Mouse (Mus musculus) liver, postnatal 0 days (tissue): ENCODE results near the gene Cnnm3. TPM values are rescaled to one million over a fixed set of nuclear protein-coding genes. Genes with fewer than 3 reads are reported as not detected.

ENCODE experiments used
- ATAC-seq: fragments of 200-750 bp; cut with Nextera tagmentation; 2 replicates; pipeline ENCODE4 v1.8.0; 2017; ENCODE audit warnings: mild to moderate bottlenecking, moderate library complexity
- DNase-seq: peaks from one replicate; pipeline ENCODE4 v3.0.0-alpha.2; 2016
- H3K27ac ChIP-seq: fragments of 300-500 bp; sonication (generic); 2 replicates; pipeline ENCODE4 v1.5.1; 2014; ENCODE audit warnings: antibody characterized with exemption, moderate library complexity, mild to moderate bottlenecking, low read depth
- H3K27me3 ChIP-seq: fragments of 300-500 bp; sonication (generic); 2 replicates; pipeline ENCODE4 v1.6.1; 2014; ENCODE audit warnings: low read length, control low read depth, mixed read lengths; ENCODE audit not compliant: insufficient read depth
- H3K36me3 ChIP-seq: fragments of 300-500 bp; sonication (generic); replicated peaks from 2 replicates; pipeline ENCODE4 v1.6.1; 2014; ENCODE audit warnings: mild to moderate bottlenecking, control low read depth, low read length, moderate library complexity, mixed read lengths; ENCODE audit not compliant: insufficient read depth
- H3K4me1 ChIP-seq: fragments of 300-500 bp; sonication (generic); 2 replicates; pipeline ENCODE4 v1.6.1; 2014; ENCODE audit warnings: antibody characterized with exemption, mild to moderate bottlenecking, control low read depth; ENCODE audit not compliant: insufficient read depth
- H3K4me2 ChIP-seq: fragments of 300-500 bp; sonication (generic); 2 replicates; pipeline ENCODE4 v1.6.1; 2014; ENCODE audit warnings: low read depth, mild to moderate bottlenecking, low read length, moderate library complexity, mixed read lengths
- H3K4me3 ChIP-seq: fragments of 300-500 bp; sonication (generic); 2 replicates; pipeline ENCODE4 v1.5.1; 2014; ENCODE audit warnings: low read depth, low read length
- H3K9ac ChIP-seq: fragments of 300-500 bp; sonication (generic); replicated peaks from 2 replicates; pipeline ENCODE4 v1.6.1; 2014; ENCODE audit warnings: mild to moderate bottlenecking, moderate library complexity
- H3K9me3 ChIP-seq: fragments of 300-500 bp; sonication (generic); 2 replicates; pipeline ENCODE4 v1.6.1; 2016; ENCODE audit warnings: mild to moderate bottlenecking, control low read depth, low read length, mixed read lengths
- CTCF ChIP-seq: sonication (generic); IDR thresholded peaks from 2 replicates; pipeline ENCODE4 v1.5.1; 2016; ENCODE audit warnings: antibody characterized with exemption, low read depth
- EP300 ChIP-seq: IDR thresholded peaks from 2 replicates; pipeline ENCODE4 v1.6.1; 2016; ENCODE audit warnings: antibody characterized with exemption, low read depth, mild to moderate bottlenecking
- WGBS: fragments of 180-500 bp; shearing (Covaris S2); extraction: QIAGEN DNeasy Blood & Tissue Kit; methylation state at CpG from one replicate; pipeline ENCODE4 v1.1.7; 2014; ENCODE audit not compliant: insufficient replicate concordance; 5-methylcytosine and 5-hydroxymethylcytosine counted together
- polyA plus RNA-seq: library from polyadenylated mRNA; unstranded; fragments of >200 nt; fragmentation: Nextera tagmentation; extraction: Ambion mirVana; gene quantifications from 2 replicates; pipeline ENCODE4 v1.2.1, GENCODE M21; 2015

The Cnnm3 gene
- polyA plus RNA-seq, 1 experiment from 2014 or later = 0.92 TPM

DNA sequence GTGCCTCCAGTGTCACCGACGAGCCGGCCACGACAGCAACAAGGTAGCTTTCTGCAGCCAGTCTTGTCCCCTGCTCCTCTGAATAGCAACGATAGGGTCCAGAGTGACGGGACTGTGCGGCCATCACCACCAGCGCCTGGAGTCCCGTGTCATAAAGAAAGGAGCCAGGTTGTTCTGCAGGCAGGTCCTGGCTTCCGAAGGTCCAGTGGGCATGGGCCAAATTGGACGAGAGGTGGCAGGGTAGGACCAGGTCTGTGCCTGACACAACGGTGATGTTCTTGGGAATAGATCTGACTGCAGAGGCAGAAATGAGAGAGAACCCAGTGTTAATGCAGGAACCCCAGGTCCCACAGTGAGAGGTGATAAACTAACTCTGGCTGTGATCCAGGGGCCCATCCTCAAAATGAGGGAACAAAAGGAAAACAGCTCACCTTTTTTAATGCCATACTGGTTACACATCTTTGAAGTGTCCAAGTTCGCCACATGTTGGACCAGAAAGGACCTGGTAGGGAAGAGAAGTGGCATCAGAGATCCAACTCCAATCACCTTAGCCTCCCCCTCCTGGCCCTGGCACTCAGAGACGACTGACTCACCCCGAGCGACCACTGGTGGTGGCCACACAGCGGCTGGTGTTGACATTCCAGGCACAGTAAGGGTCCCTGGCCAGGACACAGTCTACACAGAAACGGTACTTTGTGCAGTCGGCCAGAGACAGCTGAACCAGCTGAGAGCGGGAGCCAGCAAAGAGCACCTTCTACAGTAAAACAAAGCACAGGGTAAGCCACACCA is 38.6 kb downstream of the Cnnm3 start:
- Histone ChIP-seq H3K4me2 (no peak overlapping the region), H3K27ac (no peak overlapping the region), H3K4me3 (no peak overlapping the region), H3K9ac (no peak overlapping the region), H3K4me1 (peaks cover 8% of the 10 kb centered on the region; the same call in 1 of the 2 replicates), H3K36me3 (peaks cover 26% of the 10 kb centered on the region), H3K9me3 (no peaks in the 10 kb centered on the region), H3K27me3 (no peaks in the 10 kb centered on the region)
- ATAC-seq = no peak
- WGBS = 80% methylated on average over 20 of the region's 20 CpGs
- no peak for TF ChIP-seq CTCF
- no peak for DNase-seq

DNA sequence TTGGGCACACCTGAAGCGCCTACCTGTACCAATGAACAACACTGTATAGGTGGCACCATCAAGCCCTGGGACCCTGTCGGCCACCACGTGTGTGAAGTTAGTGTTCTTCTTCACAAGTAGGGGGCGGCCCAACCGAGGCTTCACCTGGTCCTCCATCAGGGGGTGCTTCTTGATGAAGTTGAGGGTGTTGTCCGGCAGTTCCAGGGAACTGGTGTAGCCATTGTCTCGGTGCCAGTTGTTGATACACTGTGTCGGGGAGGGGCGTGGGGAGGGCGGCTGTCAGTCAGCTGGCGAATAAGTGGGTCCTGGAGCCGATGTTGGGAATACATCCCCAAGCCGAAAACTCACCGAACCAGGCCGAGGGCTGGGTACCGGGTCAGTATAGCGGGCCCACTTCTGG is 40.2 kb downstream of the Cnnm3 start:
- Histone ChIP-seq H3K27ac (no peak overlapping the region), H3K9ac (no peak overlapping the region), H3K4me2 (no peak overlapping the region), H3K4me3 (no peak overlapping the region), H3K36me3 (peaks cover 26% of the 10 kb centered on the region), H3K9me3 (no peaks in the 10 kb centered on the region), H3K4me1 (peaks cover 15% of the 10 kb centered on the region), H3K27me3 (peaks cover under 1% of the 10 kb centered on the region; the same call in 1 of the 2 replicates)
- 80% methylated on average over 17 of the region's 17 CpGs for WGBS
- no peak for DNase-seq
- no peak for ATAC-seq
- TF ChIP-seq EP300 = no peak
- no peak for TF ChIP-seq CTCF

DNA sequence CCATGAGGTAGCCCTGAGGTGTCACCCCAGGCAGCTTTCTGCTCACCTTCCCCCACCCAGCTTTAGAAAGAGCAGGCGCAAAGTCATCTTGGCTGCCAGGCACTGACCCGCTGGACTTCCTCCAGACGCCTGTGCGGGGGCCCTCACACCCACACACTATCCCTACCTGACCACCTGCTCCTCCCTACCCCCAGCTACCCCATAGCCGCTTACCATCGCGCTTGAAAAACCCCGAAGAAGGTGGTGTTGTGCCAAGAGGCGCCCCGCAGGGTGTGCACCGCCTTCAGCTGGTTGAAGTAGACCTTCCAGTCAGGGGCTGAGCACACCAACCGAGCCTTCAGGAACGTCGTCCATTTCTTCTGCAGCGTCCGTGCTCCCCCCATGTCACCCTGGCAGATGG is 40.8 kb downstream of the Cnnm3 start:
- H3K9ac ChIP-seq = no peak overlapping the region
- 78% methylated on average over 16 of the region's 16 CpGs for WGBS
- no peak for DNase-seq
- no peak overlapping the region for H3K4me3 ChIP-seq
- H3K27me3 ChIP-seq = peaks cover 7% of the 10 kb centered on the region
- no peak overlapping the region for H3K27ac ChIP-seq
- TF ChIP-seq CTCF = no peak
- no peak for ATAC-seq
- no peaks in the 10 kb centered on the region for H3K9me3 ChIP-seq
- H3K4me1 ChIP-seq = peaks cover 15% of the 10 kb centered on the region
- peaks cover 26% of the 10 kb centered on the region for H3K36me3 ChIP-seq
- no peak overlapping the region for H3K4me2 ChIP-seq

DNA sequence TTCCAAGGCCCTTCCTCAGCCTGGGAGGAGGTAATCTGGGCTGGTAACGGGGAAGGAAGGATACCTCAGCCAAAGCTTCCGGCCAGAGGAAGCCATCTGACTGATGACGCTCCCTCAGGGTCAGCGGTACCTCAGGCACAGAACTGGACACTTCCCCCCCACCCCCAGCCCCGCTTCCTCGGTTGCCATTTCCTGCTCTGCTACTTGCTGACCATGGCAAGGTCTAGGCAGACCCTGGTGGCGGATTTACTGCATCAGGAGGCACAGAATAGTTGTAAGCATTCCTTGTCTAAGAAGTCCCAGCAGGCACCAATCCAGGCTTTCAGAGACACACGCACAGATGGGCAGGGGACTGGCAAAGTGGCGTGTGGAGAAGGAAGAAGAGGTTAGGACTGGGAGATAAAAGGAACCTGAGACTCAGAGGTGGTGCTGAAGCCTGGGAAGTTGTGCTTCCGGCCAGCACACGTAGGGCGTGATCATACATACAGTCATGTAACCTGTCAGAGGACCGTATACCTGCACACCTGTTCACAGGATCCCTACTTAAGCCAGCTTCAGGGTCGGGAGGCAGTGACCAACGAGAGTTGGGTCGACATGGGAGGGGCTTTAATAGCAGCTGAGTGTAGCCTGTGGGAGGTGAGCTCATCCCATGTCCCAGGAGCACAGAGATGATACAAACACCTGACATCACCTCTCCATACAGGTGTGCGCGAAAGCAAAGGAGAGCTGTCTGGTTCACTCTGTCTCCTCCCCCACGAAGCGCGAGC is 43.1 kb downstream of the Cnnm3 start:
- WGBS = 58% methylated on average over 21 of the region's 21 CpGs
- ATAC-seq = no peak

DNA sequence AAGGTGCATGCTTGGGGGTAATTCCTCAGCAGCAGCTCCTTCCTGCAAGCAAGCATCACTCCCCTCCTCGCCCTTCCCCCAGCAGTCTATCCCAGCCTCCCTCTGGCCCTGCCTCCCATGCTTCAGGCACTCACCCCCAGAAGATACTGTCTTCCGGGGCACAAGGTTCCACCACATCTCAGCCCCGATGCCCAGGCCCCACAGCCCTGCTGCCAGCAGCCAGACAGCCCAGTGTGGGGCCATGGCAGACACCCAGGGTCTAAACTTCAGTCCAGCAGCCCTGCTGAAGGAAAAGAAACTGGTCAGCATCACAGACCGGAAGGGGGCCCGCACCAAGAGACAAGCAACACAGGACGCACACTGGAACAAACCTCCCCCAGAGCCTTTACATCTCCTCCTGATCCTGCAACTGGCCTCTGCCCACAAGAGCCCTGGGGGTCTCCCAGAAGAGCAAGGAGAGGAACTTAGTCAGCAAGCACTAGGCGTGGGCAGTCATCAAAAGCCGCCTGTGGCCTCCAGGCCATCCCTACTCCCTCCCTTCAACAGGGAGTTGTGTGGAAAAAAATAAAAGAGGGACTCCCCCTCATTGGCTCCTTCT is 44.2 kb downstream of the Cnnm3 start:
- Histone ChIP-seq H3K4me3 (peak overlapping the region; percentile 68), H3K27me3 (peaks cover 33% of the 10 kb centered on the region), H3K27ac (peak overlapping the region; percentile 94), H3K4me2 (peak overlapping the region; percentile 84), H3K9ac (peak overlapping the region; percentile 80), H3K4me1 (peaks cover 20% of the 10 kb centered on the region), H3K9me3 (no peaks in the 10 kb centered on the region), H3K36me3 (peaks cover 18% of the 10 kb centered on the region)
- WGBS = 18% methylated on average over 8 of the region's 8 CpGs
- DNase-seq (peak; percentile 36), ATAC-seq (no peak)
- TF ChIP-seq CTCF (no peak), EP300 (no peak)

More for the DNA sequence above, 43.1 kb downstream of the Cnnm3 start:
- H3K4me2 ChIP-seq = peak overlapping the region; percentile 84
- H3K9me3 ChIP-seq = no peaks in the 10 kb centered on the region
- no peak for TF ChIP-seq EP300
- no peak for TF ChIP-seq CTCF
- no peak for DNase-seq
- H3K4me1 ChIP-seq = peaks cover 20% of the 10 kb centered on the region
- H3K27ac ChIP-seq = peak overlapping the region; percentile 94; the same call in 1 of the 2 replicates
- peaks cover 26% of the 10 kb centered on the region for H3K36me3 ChIP-seq
- no peak overlapping the region for H3K9ac ChIP-seq
- no peak overlapping the region for H3K4me3 ChIP-seq
- H3K27me3 ChIP-seq = peaks cover 29% of the 10 kb centered on the region
